Mouse (Mus musculus): ENCODE results near the gene Rhot1. TPM values are rescaled to one million over a fixed set of nuclear protein-coding genes. Genes with fewer than 3 reads are reported as not detected.
"Not testable (repeated sequence)": the region's sequence is repeated elsewhere in the genome, so short reads cannot be mapped to it uniquely, and the experiment has no call there.

Rhot1 gene
- polyA plus RNA-seq, 1 experiment from 2014 or later = 38.2 TPM

DNA sequence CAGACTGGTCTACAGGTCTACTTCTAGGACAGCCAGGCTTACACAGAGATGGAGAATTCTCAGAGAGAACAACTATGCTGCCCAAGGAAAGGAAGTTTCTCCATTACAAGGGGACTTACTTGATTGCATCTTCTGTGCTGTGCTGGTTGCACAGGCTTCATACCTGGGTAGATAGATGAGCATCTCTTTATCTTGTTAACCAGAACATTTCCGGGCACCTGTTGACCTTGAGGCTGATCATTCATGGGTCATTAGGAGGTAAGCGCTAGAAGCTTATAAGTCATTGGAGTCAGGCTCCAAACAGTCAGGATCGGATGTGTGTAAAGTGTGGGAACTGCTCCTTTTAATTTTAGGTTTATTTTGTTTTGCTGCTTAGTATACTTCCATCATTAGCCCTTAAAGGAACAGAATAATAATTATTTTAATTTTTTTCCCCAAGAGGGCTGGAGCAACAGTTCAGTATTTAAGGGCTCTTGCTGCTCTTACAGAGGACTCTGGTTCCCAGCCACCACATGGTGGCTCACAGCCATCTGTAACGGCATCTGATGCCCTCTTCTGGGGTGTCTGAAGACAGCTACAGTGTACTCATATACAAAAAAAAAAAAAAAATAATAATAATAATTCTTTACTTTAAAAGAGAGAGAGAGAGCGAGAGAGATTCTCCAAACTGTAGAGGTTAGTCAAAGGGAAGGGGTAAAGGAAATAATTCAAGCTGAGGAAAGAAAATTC, 27.6 kb upstream of the Rhot1 start:
- no peaks in the 10 kb centered on the region for H3K36me3 ChIP-seq (ENCODE audit: insufficient read depth, low read length)
- H3K9me3 ChIP-seq (ENCODE audit: low read length) = no peaks in the 10 kb centered on the region
- no peak for TF ChIP-seq EP300 (IDR thresholded peaks at IDR 0.05)
- no peak; the same call in 1 of the 2 replicates for TF ChIP-seq CTCF (IDR thresholded peaks at IDR 0.05)
- peaks cover 8% of the 10 kb centered on the region; the same call in 1 of the 2 replicates for H3K4me1 ChIP-seq (ENCODE audit: insufficient read depth, low read depth, low read length)
- H3K27ac ChIP-seq (ENCODE audit: low read length) = no peak overlapping the region
- no peak overlapping the region for H3K9ac ChIP-seq (replicated peaks; ENCODE audit: low read depth)
- no peak overlapping the region for H3K4me3 ChIP-seq (ENCODE audit: low read depth, low read length)
- H3K27me3 ChIP-seq (replicated peaks; ENCODE audit: insufficient read depth, low read length) = no peaks in the 10 kb centered on the region
- no peak for ATAC-seq
- no peak for DNase-seq (ENCODE audit: low spot score)
- no peak overlapping the region for H3K4me2 ChIP-seq (replicated peaks; ENCODE audit: low read depth, low read length)
- 70% methylated on average over 5 of the region's 5 CpGs for WGBS

DNA sequence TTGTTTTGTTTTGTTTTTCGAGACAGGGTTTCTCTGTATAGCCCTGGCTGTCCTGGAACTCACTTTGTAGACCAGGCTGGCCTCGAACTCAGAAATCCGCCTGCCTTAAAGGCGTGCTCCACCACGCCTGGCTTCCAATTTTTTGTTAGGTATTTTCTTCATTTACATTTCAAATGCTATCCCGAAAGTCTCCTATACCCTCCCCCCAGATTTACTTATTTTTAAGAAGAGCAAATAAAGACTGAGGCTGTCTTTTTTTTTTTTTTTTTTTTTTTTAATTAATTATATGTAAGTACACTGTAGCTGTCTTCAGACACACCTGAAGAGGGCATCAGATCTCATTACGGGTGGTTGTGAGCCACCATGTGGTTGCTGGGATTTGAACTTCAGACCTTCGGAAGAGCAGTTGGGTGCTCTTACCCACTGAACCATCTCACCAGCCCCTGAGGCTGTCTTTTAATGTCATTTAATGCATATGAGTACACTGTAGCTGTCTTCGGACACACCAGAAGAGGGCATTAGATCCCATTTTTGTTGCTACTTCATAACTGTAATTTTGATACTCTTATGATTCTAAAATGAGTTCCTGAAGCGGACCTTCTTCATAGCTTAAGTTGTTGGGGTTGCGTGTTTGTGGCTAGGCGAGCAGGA, 25.6 kb upstream of the Rhot1 start:
- H3K27ac ChIP-seq (ENCODE audit: low read length) = peak overlapping the region; percentile 92
- peak; percentile 52 for TF ChIP-seq CTCF (IDR thresholded peaks at IDR 0.05)
- WGBS = 40% methylated on average over 12 of the region's 12 CpGs
- H3K4me2 ChIP-seq (replicated peaks; ENCODE audit: low read depth, low read length) = peak overlapping the region; percentile 79
- H3K9me3 ChIP-seq (ENCODE audit: low read length); H3K4me1 ChIP-seq (ENCODE audit: insufficient read depth, low read depth, low read length); H3K36me3 ChIP-seq (ENCODE audit: insufficient read depth, low read length); DNase-seq (ENCODE audit: low spot score); H3K27me3 ChIP-seq (replicated peaks; ENCODE audit: insufficient read depth, low read length): not testable (repeated sequence)
- peak; percentile 78 for ATAC-seq
- peak overlapping the region; percentile 86 for H3K4me3 ChIP-seq (ENCODE audit: low read depth, low read length)
- H3K9ac ChIP-seq (replicated peaks; ENCODE audit: low read depth) = peak overlapping the region; percentile 76; the same call in 1 of the 2 replicates

GRCm38 (mm10) chr11:80183705-80184255, 25.0 kb upstream of the Rhot1 start, which contains the start of gene Rnf135:
Gene Rnf135, plus strand, starts transcription at chr11:80183851.
- Histone ChIP-seq H3K9ac (replicated peaks; ENCODE audit: low read depth) (peak within 1 kb of the TSS; percentile 76), H3K27me3 (replicated peaks; ENCODE audit: insufficient read depth, low read length) (no peaks in the 10 kb centered on the region), H3K9me3 (ENCODE audit: low read length) (no peaks in the 10 kb centered on the region), H3K36me3 (ENCODE audit: insufficient read depth, low read length) (no peaks in the 10 kb centered on the region), H3K4me1 (ENCODE audit: insufficient read depth, low read depth, low read length) (peaks cover 8% of the 10 kb centered on the region; the same call in 1 of the 2 replicates), H3K4me2 (replicated peaks; ENCODE audit: low read depth, low read length) (peak within 1 kb of the TSS; percentile 79), H3K4me3 (ENCODE audit: low read depth, low read length) (peak within 1 kb of the TSS; percentile 86), H3K27ac (ENCODE audit: low read length) (peak within 1 kb of the TSS; percentile 92)
- ATAC-seq (peak; percentile 99), DNase-seq (ENCODE audit: low spot score) (peak; percentile 96)
- no peak; the same call in 1 of the 2 replicates for TF ChIP-seq EP300 (IDR thresholded peaks at IDR 0.05)
- no peak for TF ChIP-seq CTCF (IDR thresholded peaks at IDR 0.05)
- 1% methylated on average over 33 of the region's 33 CpGs for WGBS

DNA sequence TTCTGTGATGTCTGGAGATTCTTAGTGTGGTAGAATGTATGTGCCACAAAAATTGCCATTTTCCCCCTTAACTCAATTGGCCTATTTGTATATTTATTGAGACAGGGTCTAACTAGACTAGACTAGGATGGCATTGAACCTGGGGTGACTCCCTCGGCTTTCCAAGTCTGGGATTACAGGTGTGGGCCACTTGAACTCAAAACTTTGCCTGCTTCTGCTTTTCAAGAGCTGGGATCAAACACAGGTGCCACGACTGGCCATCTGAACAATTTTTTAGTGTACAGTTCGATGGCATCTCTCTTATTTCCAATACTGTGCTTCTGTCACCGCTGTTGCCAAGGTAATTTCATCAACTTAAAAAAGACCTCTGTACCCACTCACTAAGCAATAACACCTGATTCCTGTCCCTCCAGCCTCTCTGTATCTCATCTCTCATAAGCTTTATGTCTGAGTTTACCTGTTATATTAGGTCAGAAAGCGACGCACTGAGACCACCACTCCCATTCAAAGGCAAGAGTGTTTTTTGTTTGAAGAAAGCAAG, 24.2 kb upstream of the Rhot1 start:
- Histone ChIP-seq H3K9me3 (ENCODE audit: low read length) (no peaks in the 10 kb centered on the region), H3K4me2 (replicated peaks; ENCODE audit: low read depth, low read length) (peak overlapping the region; percentile 79), H3K4me1 (ENCODE audit: insufficient read depth, low read depth, low read length) (peaks cover 8% of the 10 kb centered on the region; the same call in 1 of the 2 replicates), H3K4me3 (ENCODE audit: low read depth, low read length) (peak overlapping the region; percentile 86), H3K36me3 (ENCODE audit: insufficient read depth, low read length) (no peaks in the 10 kb centered on the region), H3K27ac (ENCODE audit: low read length) (peak overlapping the region; percentile 92; the same call in 1 of the 2 replicates), H3K9ac (replicated peaks; ENCODE audit: low read depth) (peak overlapping the region; percentile 76; the same call in 1 of the 2 replicates), H3K27me3 (replicated peaks; ENCODE audit: insufficient read depth, low read length) (no peaks in the 10 kb centered on the region)
- TF ChIP-seq CTCF (IDR thresholded peaks at IDR 0.05) = no peak
- no peak for TF ChIP-seq EP300 (IDR thresholded peaks at IDR 0.05)
- ATAC-seq (no peak), DNase-seq (ENCODE audit: low spot score) (no peak)
- WGBS = 62% methylated on average over 6 of the region's 6 CpGs

DNA sequence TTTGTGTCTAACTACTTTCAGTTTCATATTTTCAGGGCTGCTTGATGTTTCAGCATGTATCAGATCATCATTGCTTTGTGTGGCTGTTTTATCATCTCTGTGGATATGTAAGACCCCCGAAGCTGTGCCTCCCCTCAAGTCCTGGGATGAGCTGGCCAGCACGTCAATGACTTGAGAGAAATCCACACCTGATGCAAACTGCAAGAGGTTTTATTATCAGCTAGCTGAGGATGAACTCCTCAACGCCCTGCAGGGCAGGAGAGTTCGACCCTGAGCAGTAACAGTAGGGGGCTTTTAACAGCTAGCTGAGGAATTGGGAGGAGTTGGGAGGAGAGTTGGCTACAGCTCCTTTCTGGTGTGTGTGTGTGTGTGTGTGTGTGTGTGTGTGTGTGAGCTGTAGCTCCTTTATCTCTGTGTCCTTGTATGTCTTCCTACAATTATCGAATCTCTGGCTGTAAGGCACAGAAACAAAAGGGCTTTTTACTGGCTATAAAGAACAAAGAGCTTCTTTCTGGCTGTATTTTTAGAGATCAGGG, 23.3 kb upstream of the Rhot1 start:
- H3K9ac ChIP-seq (replicated peaks; ENCODE audit: low read depth); ATAC-seq; H3K9me3 ChIP-seq (ENCODE audit: low read length); H3K36me3 ChIP-seq (ENCODE audit: insufficient read depth, low read length); DNase-seq (ENCODE audit: low spot score); H3K27me3 ChIP-seq (replicated peaks; ENCODE audit: insufficient read depth, low read length); H3K4me1 ChIP-seq (ENCODE audit: insufficient read depth, low read depth, low read length); H3K27ac ChIP-seq (ENCODE audit: low read length); H3K4me3 ChIP-seq (ENCODE audit: low read depth, low read length): not testable (repeated sequence)
- 0 out of 2 replicates have a peak overlapping the region, but pooled peaks have one; percentile 8 for H3K4me2 ChIP-seq (replicated peaks; ENCODE audit: low read depth, low read length)
- 62% methylated on average over 5 of the region's 5 CpGs for WGBS

- no peaks in the 10 kb centered on the region for H3K9me3 ChIP-seq (ENCODE audit: low read length)
- peak; percentile 91 for ATAC-seq
- 35% methylated on average over 4 of the region's 4 CpGs for WGBS
- no peaks in the 10 kb centered on the region for H3K27me3 ChIP-seq (replicated peaks; ENCODE audit: insufficient read depth, low read length)
- peaks cover 6% of the 10 kb centered on the region; the same call in 1 of the 2 replicates for H3K36me3 ChIP-seq (ENCODE audit: insufficient read depth, low read length)
- no peak overlapping the region for H3K4me2 ChIP-seq (replicated peaks; ENCODE audit: low read depth, low read length)
- TF ChIP-seq EP300 (IDR thresholded peaks at IDR 0.05) = peak; percentile 74
- no peak for TF ChIP-seq CTCF (IDR thresholded peaks at IDR 0.05)
- DNase-seq (ENCODE audit: low spot score) = peak; percentile 72
- H3K4me3 ChIP-seq (ENCODE audit: low read depth, low read length) = no peak overlapping the region
- H3K27ac ChIP-seq (ENCODE audit: low read length) = no peak overlapping the region
- H3K9ac ChIP-seq (replicated peaks; ENCODE audit: low read depth) = no peak overlapping the region
- no peaks in the 10 kb centered on the region for H3K4me1 ChIP-seq (ENCODE audit: insufficient read depth, low read depth, low read length)
Observed at GRCm38 (mm10) chr11:80190280-80190679, 18.5 kb upstream of the Rhot1 start.
